Mouse (Mus musculus) heart, postnatal 0 days (tissue): ENCODE results near the gene Dennd1a. TPM values are rescaled to one million over a fixed set of nuclear protein-coding genes. Genes with fewer than 3 reads are reported as not detected.

Experiments
- ATAC-seq: fragments of 200-750 bp; cut with Nextera tagmentation; 2 replicates; pipeline ENCODE4 v1.8.0; 2017; ENCODE audit warnings: low read depth, moderate number of reproducible peaks, moderate library complexity; ENCODE audit not compliant: insufficient read depth
- DNase-seq: peaks from one replicate; pipeline ENCODE4 v3.0.0-alpha.2; 2016; ENCODE audit warnings: low spot score
- H3K27ac ChIP-seq: fragments of 300-500 bp; sonication (generic); 2 replicates; pipeline ENCODE4 v1.5.1; 2014; ENCODE audit warnings: low read depth, mild to moderate bottlenecking
- H3K27me3 ChIP-seq: fragments of 300-500 bp; sonication (generic); 2 replicates; pipeline ENCODE4 v1.6.1; 2014; ENCODE audit warnings: low read length, mixed read lengths; ENCODE audit not compliant: control insufficient read depth, insufficient read depth
- H3K36me3 ChIP-seq: fragments of 300-500 bp; sonication (generic); replicated peaks from 2 replicates; pipeline ENCODE4 v1.6.1; 2014; ENCODE audit warnings: low read length, mixed read lengths; ENCODE audit not compliant: control insufficient read depth, insufficient read depth
- H3K4me1 ChIP-seq: fragments of 300-500 bp; sonication (generic); 2 replicates; pipeline ENCODE4 v1.6.1; 2014; ENCODE audit warnings: antibody characterized with exemption; ENCODE audit not compliant: control insufficient read depth, insufficient read depth
- H3K4me2 ChIP-seq: fragments of 300-500 bp; sonication (generic); 2 replicates; pipeline ENCODE4 v1.6.1; 2014; ENCODE audit warnings: low read depth, mild to moderate bottlenecking, low read length, moderate library complexity
- H3K4me3 ChIP-seq: fragments of 300-500 bp; sonication (generic); 2 replicates; pipeline ENCODE4 v1.5.1; 2014; ENCODE audit warnings: low read depth, low read length
- H3K9ac ChIP-seq: fragments of 300-500 bp; sonication (generic); replicated peaks from 2 replicates; pipeline ENCODE4 v1.6.1; 2014; ENCODE audit warnings: low read depth, low read length, mixed read lengths
- H3K9me3 ChIP-seq: fragments of 300-500 bp; sonication (generic); replicated peaks from 2 replicates; pipeline ENCODE4 v1.6.1; 2016; ENCODE audit warnings: low read length; ENCODE audit not compliant: control insufficient read depth
- CTCF ChIP-seq: IDR thresholded peaks from 2 replicates; pipeline ENCODE4 v1.5.1; 2016; ENCODE audit warnings: antibody characterized with exemption, control low read depth, low read depth
- EP300 ChIP-seq: IDR thresholded peaks from 2 replicates; pipeline ENCODE4 v1.6.1; 2016; ENCODE audit warnings: antibody characterized with exemption, low read depth
- WGBS: fragments of 180-500 bp; shearing (Covaris S2); extraction: QIAGEN DNeasy Blood & Tissue Kit; methylation state at CpG from one replicate; pipeline ENCODE4 v1.1.7; 2014; 5-methylcytosine and 5-hydroxymethylcytosine counted together
- polyA plus RNA-seq: library from polyadenylated mRNA; unstranded; fragments of >200 nt; fragmentation: Nextera tagmentation; extraction: Ambion mirVana; gene quantifications from 2 replicates; pipeline ENCODE4 v1.2.1, GENCODE M21; 2015
- total RNA-seq: library from RNA; depleted of rRNA; stranded (reverse); fragments of >200 nt; gene quantifications from 2 replicates; pipeline ENCODE4 v1.2.3, GENCODE M21; 2014; ENCODE audit warnings: low replicate concordance

The Dennd1a gene
- total and polyA plus RNA-seq, 2 experiments from 2014 or later = 5.7 to 15.8 TPM

DNA sequence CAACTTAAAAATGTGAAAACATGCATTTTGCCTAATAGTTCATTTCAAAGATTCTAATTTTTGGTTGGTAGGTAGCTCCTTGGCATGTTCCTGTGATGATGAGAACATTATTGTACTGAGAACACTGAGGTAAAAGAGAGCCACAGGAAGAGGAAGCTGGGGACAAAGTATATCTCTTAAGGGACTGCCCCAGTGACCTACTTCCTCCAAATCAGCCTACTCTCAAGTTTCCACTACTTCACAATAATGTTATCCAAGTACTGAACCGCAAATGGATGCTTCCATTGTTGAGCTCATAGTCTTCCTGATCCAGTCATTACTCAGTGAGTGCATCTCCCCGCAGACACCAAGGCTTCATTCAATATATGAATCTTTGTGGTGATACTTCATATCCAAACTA, 75.8 kb downstream of the Dennd1a start:
- no peak for ATAC-seq
- WGBS = 83% methylated on average over 2 of the region's 2 CpGs
- Histone ChIP-seq H3K9ac (no peak overlapping the region), H3K27ac (no peak overlapping the region), H3K27me3 (no peaks in the 10 kb centered on the region), H3K4me2 (no peak overlapping the region), H3K4me3 (no peak overlapping the region), H3K4me1 (no peaks in the 10 kb centered on the region; the same call in 1 of the 2 replicates), H3K9me3 (0 out of 2 replicates have a peak, but pooled peaks cover 3% of the 10 kb centered on the region), H3K36me3 (no peaks in the 10 kb centered on the region)
- DNase-seq = no peak
- TF ChIP-seq CTCF = no peak
- no peak for TF ChIP-seq EP300

DNA sequence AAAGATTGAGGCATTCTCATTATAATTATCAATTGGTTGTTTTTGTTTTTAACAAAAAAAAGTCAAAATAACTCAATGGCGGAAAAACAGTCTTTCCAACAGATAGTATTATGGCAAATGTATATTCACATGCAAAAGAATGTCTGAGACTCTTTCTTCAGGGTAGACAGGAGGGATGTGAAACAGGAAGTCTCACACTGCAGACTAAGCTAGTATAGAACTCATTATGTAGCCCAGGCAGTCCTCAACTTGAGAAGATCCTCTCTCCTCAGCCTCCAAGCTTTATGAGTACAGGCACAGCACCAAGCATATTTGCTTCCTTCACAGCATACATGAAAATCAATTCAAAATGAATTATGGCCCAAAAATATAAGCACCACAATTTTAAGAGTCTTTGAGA, 79.4 kb downstream of the Dennd1a start:
- Histone ChIP-seq H3K27me3 (no peaks in the 10 kb centered on the region), H3K27ac (no peak overlapping the region), H3K9me3 (0 out of 2 replicates have a peak, but pooled peaks cover 3% of the 10 kb centered on the region), H3K4me1 (no peaks in the 10 kb centered on the region; the same call in 1 of the 2 replicates), H3K4me2 (no peak overlapping the region), H3K9ac (no peak overlapping the region), H3K4me3 (no peak overlapping the region), H3K36me3 (no peaks in the 10 kb centered on the region)
- no peak for ATAC-seq
- no peak for DNase-seq
- WGBS = 91% methylated on average over 1 of the region's 1 CpGs
- TF ChIP-seq CTCF = no peak
- no peak for TF ChIP-seq EP300

DNA sequence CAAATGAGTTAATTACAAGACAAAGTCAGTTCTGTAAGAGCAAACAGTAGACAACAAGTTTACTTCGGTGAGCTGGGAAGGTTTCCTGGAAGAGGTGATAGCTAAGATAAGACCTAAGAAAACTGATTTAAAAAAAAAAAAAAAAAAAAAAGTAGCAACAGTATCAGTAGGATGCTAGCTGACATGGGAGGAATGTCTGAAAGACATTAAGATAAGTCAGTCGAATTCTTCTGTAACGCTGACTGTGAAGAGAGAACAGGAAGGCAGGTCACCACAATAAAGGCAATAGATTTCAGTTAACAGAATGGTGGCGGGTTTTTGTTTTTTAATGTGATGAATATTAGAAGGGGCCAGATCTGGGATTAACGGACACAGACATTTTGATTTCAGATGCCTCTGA, 81.9 kb downstream of the Dennd1a start:
- Histone ChIP-seq H3K36me3 (no peaks in the 10 kb centered on the region), H3K9me3 (0 out of 2 replicates have a peak, but pooled peaks cover 3% of the 10 kb centered on the region), H3K4me2 (no peak overlapping the region), H3K27me3 (no peaks in the 10 kb centered on the region), H3K27ac (no peak overlapping the region), H3K9ac (no peak overlapping the region), H3K4me3 (no peak overlapping the region), H3K4me1 (no peaks in the 10 kb centered on the region; the same call in 1 of the 2 replicates)
- no peak for DNase-seq
- ATAC-seq = no peak
- WGBS = 36% methylated on average over 5 of the region's 5 CpGs
- no peak for TF ChIP-seq EP300
- no peak for TF ChIP-seq CTCF

DNA sequence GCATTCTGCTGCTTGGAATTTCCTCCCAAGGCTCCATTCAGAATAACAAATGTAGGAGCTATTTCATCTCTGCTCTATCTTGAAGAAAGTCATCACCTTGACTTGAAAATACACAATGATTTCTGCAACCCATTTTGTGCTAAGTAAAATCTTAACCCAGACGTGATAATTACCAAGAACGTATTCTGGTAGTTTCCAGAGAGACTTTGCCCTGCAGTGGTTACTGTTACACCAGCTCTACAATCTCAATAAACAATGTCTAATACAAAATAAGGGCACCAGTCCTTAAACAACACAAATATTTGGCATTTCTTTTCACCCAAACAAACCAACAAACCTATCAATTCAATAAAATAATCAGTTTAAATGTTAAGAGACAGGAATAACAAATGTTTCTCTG, 82.5 kb downstream of the Dennd1a start:
- Histone ChIP-seq H3K27ac (no peak overlapping the region), H3K4me2 (no peak overlapping the region), H3K36me3 (no peaks in the 10 kb centered on the region), H3K9me3 (0 out of 2 replicates have a peak, but pooled peaks cover 3% of the 10 kb centered on the region), H3K4me3 (no peak overlapping the region), H3K9ac (no peak overlapping the region), H3K4me1 (no peaks in the 10 kb centered on the region; the same call in 1 of the 2 replicates), H3K27me3 (no peaks in the 10 kb centered on the region)
- WGBS = 66% methylated on average over 2 of the region's 2 CpGs
- TF ChIP-seq EP300 (no peak), CTCF (no peak)
- no peak for ATAC-seq
- no peak for DNase-seq

DNA sequence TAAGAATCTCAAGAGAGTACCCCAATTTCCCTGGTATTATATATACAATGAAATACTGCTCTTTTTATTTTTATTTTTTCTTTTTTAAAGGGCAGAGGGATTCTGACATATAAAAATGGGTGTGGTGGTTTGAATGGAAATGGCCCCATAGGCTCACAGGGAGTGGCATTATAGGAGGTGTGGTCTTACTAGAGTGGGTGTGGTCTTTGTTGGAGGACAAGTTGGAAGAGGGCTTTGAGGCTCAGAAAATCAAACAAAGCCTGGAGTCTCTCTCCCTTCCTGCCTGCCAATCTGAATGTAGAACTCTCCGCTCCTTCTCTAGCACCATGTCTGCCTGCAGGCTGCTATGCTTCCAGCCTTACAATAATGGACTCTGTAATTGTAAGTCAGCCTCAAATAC, 89.1 kb downstream of the Dennd1a start:
- Histone ChIP-seq H3K27ac (no peak overlapping the region), H3K4me3 (no peak overlapping the region), H3K4me2 (no peak overlapping the region), H3K27me3 (no peaks in the 10 kb centered on the region), H3K36me3 (no peaks in the 10 kb centered on the region), H3K4me1 (peaks cover 5% of the 10 kb centered on the region; the same call in 1 of the 2 replicates), H3K9ac (no peak overlapping the region), H3K9me3 (no peaks in the 10 kb centered on the region)
- TF ChIP-seq CTCF (no peak), EP300 (no peak)
- WGBS = 100% methylated on average over 1 of the region's 1 CpGs
- ATAC-seq = no peak
- DNase-seq = no peak
